Mouse (Mus musculus): ENCODE results near the gene Plpp2. TPM values are rescaled to one million over a fixed set of nuclear protein-coding genes. Genes with fewer than 3 reads are reported as not detected.

The Plpp2 gene
- polyA plus RNA-seq, 1 experiment = 4.1 TPM

DNA sequence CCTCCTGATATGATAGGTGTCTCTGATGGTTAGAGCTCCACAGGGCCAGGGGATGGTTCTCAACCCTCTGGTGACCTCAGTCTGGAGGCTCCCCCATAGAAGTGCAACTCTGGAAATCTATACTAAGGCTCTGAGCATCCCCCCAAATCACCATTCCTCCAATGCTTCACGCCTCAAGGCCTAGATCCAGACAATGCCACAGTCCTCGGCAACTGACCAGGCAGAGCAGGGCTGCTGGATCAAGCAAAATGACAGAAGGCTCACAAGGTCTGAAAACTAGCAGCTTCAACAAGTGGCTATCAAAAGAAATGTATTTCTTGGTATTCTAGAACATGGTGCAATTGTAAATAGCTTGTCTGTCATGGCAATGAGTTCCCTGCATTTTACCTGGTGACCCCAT lies 4.2 kb upstream of the Plpp2 start:
- peaks cover 12% of the 10 kb centered on the region for H3K4me1 ChIP-seq (ENCODE audit: control insufficient read depth, insufficient read depth, low read length)
- no peaks in the 10 kb centered on the region for H3K36me3 ChIP-seq (ENCODE audit: control insufficient read depth, insufficient read depth, low read length)
- H3K27me3 ChIP-seq (ENCODE audit: control insufficient read depth, insufficient read depth, low read length) = no peaks in the 10 kb centered on the region
- no peak overlapping the region for H3K27ac ChIP-seq (ENCODE audit: control insufficient read depth, insufficient read depth, low read depth, low read length)
- H3K4me3 ChIP-seq (ENCODE audit: control insufficient read depth, low read depth, low read length) = no peak overlapping the region
- TF ChIP-seq CTCF (IDR thresholded peaks at IDR 0.05; ENCODE audit: control insufficient read depth, insufficient read depth, insufficient replicate concordance, low read depth, low read length) = no peak
- no peak for TF ChIP-seq POLR2A (IDR thresholded peaks at IDR 0.05; ENCODE audit: control insufficient read depth, low read depth, low read length)

DNA sequence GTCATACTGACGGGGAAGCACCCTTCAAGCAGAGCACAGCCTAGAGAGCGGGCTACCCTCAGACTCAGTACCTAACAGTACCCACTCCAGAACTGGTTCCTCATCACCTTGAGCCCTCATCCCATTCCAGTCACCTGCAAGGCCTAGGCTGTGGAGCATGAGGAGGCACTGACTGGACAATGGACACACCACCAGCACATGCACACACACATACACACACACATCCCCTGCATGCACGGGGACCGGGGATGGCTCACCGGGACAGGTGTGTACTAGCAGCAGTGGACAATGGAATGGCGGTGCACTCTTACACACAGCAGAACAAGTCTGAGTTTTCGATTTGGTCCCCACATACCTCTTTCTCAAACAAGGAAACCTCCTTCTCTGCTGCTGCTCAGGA lies 3.7 kb upstream of the Plpp2 start:
- TF ChIP-seq POLR2A (IDR thresholded peaks at IDR 0.05; ENCODE audit: control insufficient read depth, low read depth, low read length) = no peak
- TF ChIP-seq CTCF (IDR thresholded peaks at IDR 0.05; ENCODE audit: control insufficient read depth, insufficient read depth, insufficient replicate concordance, low read depth, low read length) = no peak
- H3K4me1 ChIP-seq (ENCODE audit: control insufficient read depth, insufficient read depth, low read length) = peaks cover 13% of the 10 kb centered on the region
- H3K27ac ChIP-seq (ENCODE audit: control insufficient read depth, insufficient read depth, low read depth, low read length) = no peak overlapping the region

GRCm38 (mm10) chr10:79536461-79537080 lies 3.0 kb upstream of the Plpp2 start:
- TF ChIP-seq CTCF (IDR thresholded peaks at IDR 0.05; ENCODE audit: control insufficient read depth, insufficient read depth, insufficient replicate concordance, low read depth, low read length) (no peak), POLR2A (IDR thresholded peaks at IDR 0.05; ENCODE audit: control insufficient read depth, low read depth, low read length) (no peak)
- no peak overlapping the region for H3K4me3 ChIP-seq (ENCODE audit: control insufficient read depth, low read depth, low read length)
- peaks cover 13% of the 10 kb centered on the region for H3K4me1 ChIP-seq (ENCODE audit: control insufficient read depth, insufficient read depth, low read length)
- no peaks in the 10 kb centered on the region for H3K36me3 ChIP-seq (ENCODE audit: control insufficient read depth, insufficient read depth, low read length)
- no peaks in the 10 kb centered on the region for H3K27me3 ChIP-seq (ENCODE audit: control insufficient read depth, insufficient read depth, low read length)
- no peak overlapping the region for H3K27ac ChIP-seq (ENCODE audit: control insufficient read depth, insufficient read depth, low read depth, low read length)

More for the DNA sequence above, 3.7 kb upstream of the Plpp2 start:
- no peaks in the 10 kb centered on the region for H3K36me3 ChIP-seq (ENCODE audit: control insufficient read depth, insufficient read depth, low read length)
- H3K27me3 ChIP-seq (ENCODE audit: control insufficient read depth, insufficient read depth, low read length) = no peaks in the 10 kb centered on the region
- no peak overlapping the region for H3K4me3 ChIP-seq (ENCODE audit: control insufficient read depth, low read depth, low read length)

DNA sequence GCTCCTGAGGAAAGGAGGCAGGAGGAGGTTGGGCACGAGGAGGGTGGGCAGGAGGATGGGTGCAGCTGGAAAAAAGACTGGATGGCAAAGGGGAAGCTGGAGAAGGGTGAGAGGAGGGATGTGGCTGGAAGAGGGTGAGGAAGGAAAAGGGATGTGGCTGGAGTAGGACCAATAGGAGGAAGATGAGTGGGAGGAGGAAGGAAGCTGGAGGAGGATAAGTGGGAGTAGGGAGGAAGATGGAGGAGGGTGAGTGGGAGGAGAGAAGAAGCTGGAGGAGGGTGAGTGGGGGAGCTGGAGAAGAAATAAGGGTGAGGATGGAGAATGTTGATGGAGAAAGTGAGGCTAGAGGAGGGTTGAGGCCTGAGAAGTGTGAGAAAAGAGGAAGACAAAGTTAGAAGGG lies 1.8 kb upstream of the Plpp2 start:
- no peak for TF ChIP-seq POLR2A (IDR thresholded peaks at IDR 0.05; ENCODE audit: control insufficient read depth, low read depth, low read length)
- TF ChIP-seq CTCF (IDR thresholded peaks at IDR 0.05; ENCODE audit: control insufficient read depth, insufficient read depth, insufficient replicate concordance, low read depth, low read length) = no peak

GRCm38 (mm10) chr10:79534426-79534825 lies 830 bp upstream of the Plpp2 start:
- Histone ChIP-seq H3K4me1 (ENCODE audit: control insufficient read depth, insufficient read depth, low read length) (peaks cover 13% of the 10 kb centered on the region), H3K4me3 (ENCODE audit: control insufficient read depth, low read depth, low read length) (no peak overlapping the region), H3K27me3 (ENCODE audit: control insufficient read depth, insufficient read depth, low read length) (no peaks in the 10 kb centered on the region), H3K36me3 (ENCODE audit: control insufficient read depth, insufficient read depth, low read length) (no peaks in the 10 kb centered on the region), H3K27ac (ENCODE audit: control insufficient read depth, insufficient read depth, low read depth, low read length) (no peak overlapping the region)
- TF ChIP-seq POLR2A (IDR thresholded peaks at IDR 0.05; ENCODE audit: control insufficient read depth, low read depth, low read length) (no peak), CTCF (IDR thresholded peaks at IDR 0.05; ENCODE audit: control insufficient read depth, insufficient read depth, insufficient replicate concordance, low read depth, low read length) (no peak)

More for the DNA sequence above, 1.8 kb upstream of the Plpp2 start:
- H3K27me3 ChIP-seq (ENCODE audit: control insufficient read depth, insufficient read depth, low read length) = no peaks in the 10 kb centered on the region
- H3K4me1 ChIP-seq (ENCODE audit: control insufficient read depth, insufficient read depth, low read length) = peaks cover 13% of the 10 kb centered on the region
- H3K36me3 ChIP-seq (ENCODE audit: control insufficient read depth, insufficient read depth, low read length) = no peaks in the 10 kb centered on the region
- no peak overlapping the region for H3K4me3 ChIP-seq (ENCODE audit: control insufficient read depth, low read depth, low read length)
- no peak overlapping the region for H3K27ac ChIP-seq (ENCODE audit: control insufficient read depth, insufficient read depth, low read depth, low read length)

DNA sequence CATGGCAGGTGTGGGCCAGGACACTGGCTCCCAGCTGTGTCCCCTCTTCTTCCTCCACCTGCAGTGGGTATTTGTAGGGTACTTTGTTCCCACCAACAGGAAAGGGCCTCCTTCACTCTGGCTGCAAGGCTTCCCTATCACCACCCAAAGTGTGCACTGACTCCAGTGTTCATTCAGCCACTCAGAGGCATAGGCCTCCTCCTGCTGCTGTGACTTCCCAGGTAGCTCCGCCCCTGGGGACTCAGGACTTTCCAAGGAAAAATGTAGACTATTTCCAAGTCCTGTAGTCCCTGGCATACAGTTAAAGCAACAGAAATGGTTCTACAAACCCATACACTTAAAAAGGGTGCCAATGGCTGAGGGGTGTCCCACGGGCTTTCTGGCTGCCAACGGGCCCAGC lies 918 bp downstream of the Plpp2 start:
- Histone ChIP-seq H3K36me3 (ENCODE audit: control insufficient read depth, insufficient read depth, low read length) (no peaks in the 10 kb centered on the region), H3K4me1 (ENCODE audit: control insufficient read depth, insufficient read depth, low read length) (peaks cover 13% of the 10 kb centered on the region), H3K4me3 (ENCODE audit: control insufficient read depth, low read depth, low read length) (no peak overlapping the region; the same call in 1 of the 2 replicates), H3K27ac (ENCODE audit: control insufficient read depth, insufficient read depth, low read depth, low read length) (no peak overlapping the region), H3K27me3 (ENCODE audit: control insufficient read depth, insufficient read depth, low read length) (no peaks in the 10 kb centered on the region)
- TF ChIP-seq POLR2A (IDR thresholded peaks at IDR 0.05; ENCODE audit: control insufficient read depth, low read depth, low read length) (no peak), CTCF (IDR thresholded peaks at IDR 0.05; ENCODE audit: control insufficient read depth, insufficient read depth, insufficient replicate concordance, low read depth, low read length) (no peak)

DNA sequence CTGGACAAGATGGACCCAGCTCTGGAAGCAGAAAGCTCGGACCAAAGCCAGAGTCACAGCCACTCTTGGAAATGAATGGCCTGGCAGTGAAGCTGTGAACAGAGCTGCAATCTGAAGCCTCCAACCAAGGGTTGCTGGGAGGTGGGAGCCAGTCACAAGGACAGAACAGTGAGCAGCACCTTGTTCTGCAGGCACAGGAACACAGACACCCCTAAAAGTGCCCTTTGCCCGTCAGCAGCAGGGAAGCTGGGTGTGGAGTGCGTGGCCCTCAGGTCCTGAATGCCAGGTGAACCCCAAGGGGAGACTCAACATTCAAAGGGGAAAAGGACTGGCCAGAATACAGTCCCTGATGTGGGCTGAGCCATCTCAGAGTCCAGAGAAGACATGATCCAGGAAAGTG lies 2.0 kb downstream of the Plpp2 start:
- peaks cover 13% of the 10 kb centered on the region for H3K4me1 ChIP-seq (ENCODE audit: control insufficient read depth, insufficient read depth, low read length)
- H3K4me3 ChIP-seq (ENCODE audit: control insufficient read depth, low read depth, low read length) = no peak overlapping the region
- TF ChIP-seq CTCF (IDR thresholded peaks at IDR 0.05; ENCODE audit: control insufficient read depth, insufficient read depth, insufficient replicate concordance, low read depth, low read length) (no peak), POLR2A (IDR thresholded peaks at IDR 0.05; ENCODE audit: control insufficient read depth, low read depth, low read length) (no peak)
- no peaks in the 10 kb centered on the region for H3K27me3 ChIP-seq (ENCODE audit: control insufficient read depth, insufficient read depth, low read length)
- H3K36me3 ChIP-seq (ENCODE audit: control insufficient read depth, insufficient read depth, low read length) = no peaks in the 10 kb centered on the region
- H3K27ac ChIP-seq (ENCODE audit: control insufficient read depth, insufficient read depth, low read depth, low read length) = no peak overlapping the region

Measured in testis, adult 2 months (tissue).